Mouse (Mus musculus): ENCODE data around the gene Sik3. TPM values are rescaled to one million over a fixed set of nuclear protein-coding genes. Genes with fewer than 3 reads are reported as not detected.
"Not testable (repeated sequence)": the region's sequence is repeated elsewhere in the genome, so short reads cannot be mapped to it uniquely, and the experiment has no call there.

Sik3 gene
- total and polyA plus RNA-seq, 2 experiments from 2014 or later: 12.5 to 38.4 TPM

DNA sequence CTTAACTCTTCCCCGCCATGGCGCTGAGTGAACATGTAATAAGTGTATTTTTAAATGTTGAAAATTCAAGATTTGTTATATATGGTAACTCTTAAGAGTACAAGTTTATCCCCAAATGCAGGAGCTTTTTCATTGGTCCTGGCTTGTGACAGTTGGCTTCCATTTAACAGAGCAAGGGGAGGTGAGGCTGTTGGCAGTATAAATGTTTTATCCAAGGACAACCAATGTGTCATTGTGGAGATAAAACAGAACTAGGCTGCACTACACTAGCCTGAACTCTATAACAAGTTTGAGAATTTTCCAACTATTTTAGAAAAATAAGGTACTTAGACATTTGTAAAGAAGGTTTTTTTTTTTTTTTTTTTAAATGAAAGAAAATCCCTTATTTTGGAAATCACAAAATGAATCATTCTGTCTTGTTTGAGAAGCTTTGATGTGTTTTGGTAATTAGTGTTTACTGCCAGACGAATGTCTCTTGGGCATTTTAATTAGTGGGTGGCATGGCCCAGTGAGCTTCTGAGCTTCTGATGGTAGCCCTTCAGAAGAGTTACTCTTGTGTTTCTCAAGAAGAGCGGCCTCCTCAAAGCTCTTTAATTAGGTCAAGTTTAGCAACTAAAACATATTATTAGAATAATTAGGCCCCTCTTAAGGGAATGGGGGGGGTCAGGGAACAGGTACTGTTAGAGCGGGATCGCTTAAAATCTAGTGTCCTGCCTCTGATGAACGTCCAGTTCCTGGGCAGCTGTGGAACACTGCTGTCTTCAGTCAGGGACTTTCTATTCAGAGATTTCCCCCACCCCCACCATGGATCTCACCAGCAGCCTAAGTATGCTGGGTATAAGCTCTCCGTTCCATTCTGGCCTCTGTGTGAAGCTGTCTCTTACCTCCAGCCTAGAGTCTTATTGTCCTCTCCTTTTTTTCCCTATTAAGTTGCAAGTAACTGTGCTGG, 139.7 kb downstream of the Sik3 start:
- ATAC-seq (ENCODE audit: low FRiP score) (no peak), DNase-seq (ENCODE audit: low spot score) (no peak)
- Histone ChIP-seq H3K9me3 (ENCODE audit: low read length) (no peaks in the 10 kb centered on the region), H3K27me3 (ENCODE audit: insufficient read depth, low read length) (no peaks in the 10 kb centered on the region), H3K4me1 (ENCODE audit: insufficient read depth, low read length) (peaks cover 4% of the 10 kb centered on the region; the same call in 1 of the 2 replicates), H3K36me3 (ENCODE audit: insufficient read depth, low read length) (no peaks in the 10 kb centered on the region), H3K4me2 (ENCODE audit: low read depth, low read length, poor library complexity, severe bottlenecking) (no peak overlapping the region), H3K9ac (replicated peaks; ENCODE audit: low read length, poor library complexity, severe bottlenecking) (no peak overlapping the region), H3K4me3 (ENCODE audit: low read depth, low read length) (no peak overlapping the region), H3K27ac (ENCODE audit: low read depth, low read length) (no peak overlapping the region)
- 67% methylated on average over 8 of the region's 8 CpGs for WGBS
- TF ChIP-seq CTCF (IDR thresholded peaks at IDR 0.05): no peak

- ATAC-seq (ENCODE audit: low FRiP score): no peak
Measured at GRCm38 (mm10) chr9:46154469-46154868, 141.8 kb downstream of the Sik3 start.

GRCm38 (mm10) chr9:46155026-46155425, 142.4 kb downstream of the Sik3 start:
- no peak for TF ChIP-seq CTCF (IDR thresholded peaks at IDR 0.05)
- WGBS: 73% methylated on average over 4 of the region's 4 CpGs
- no peak overlapping the region for H3K9ac ChIP-seq (replicated peaks; ENCODE audit: low read length, poor library complexity, severe bottlenecking)
- H3K27ac ChIP-seq (ENCODE audit: low read depth, low read length): no peak overlapping the region
- H3K36me3 ChIP-seq (ENCODE audit: insufficient read depth, low read length): no peaks in the 10 kb centered on the region
- H3K4me2 ChIP-seq (ENCODE audit: low read depth, low read length, poor library complexity, severe bottlenecking): no peak overlapping the region
- no peak for DNase-seq (ENCODE audit: low spot score)
- H3K9me3 ChIP-seq (ENCODE audit: low read length): no peaks in the 10 kb centered on the region
- H3K27me3 ChIP-seq (ENCODE audit: insufficient read depth, low read length): no peaks in the 10 kb centered on the region
- no peak overlapping the region for H3K4me3 ChIP-seq (ENCODE audit: low read depth, low read length)
- ATAC-seq (ENCODE audit: low FRiP score): no peak
- H3K4me1 ChIP-seq (ENCODE audit: insufficient read depth, low read length): peaks cover 4% of the 10 kb centered on the region; the same call in 1 of the 2 replicates

More at GRCm38 (mm10) chr9:46154469-46154868, 141.8 kb downstream of the Sik3 start:
- Histone ChIP-seq H3K4me3 (ENCODE audit: low read depth, low read length) (no peak overlapping the region), H3K9me3 (ENCODE audit: low read length) (no peaks in the 10 kb centered on the region), H3K4me2 (ENCODE audit: low read depth, low read length, poor library complexity, severe bottlenecking) (no peak overlapping the region), H3K27me3 (ENCODE audit: insufficient read depth, low read length) (no peaks in the 10 kb centered on the region), H3K36me3 (ENCODE audit: insufficient read depth, low read length) (no peaks in the 10 kb centered on the region), H3K4me1 (ENCODE audit: insufficient read depth, low read length) (peaks cover 4% of the 10 kb centered on the region; the same call in 1 of the 2 replicates), H3K27ac (ENCODE audit: low read depth, low read length) (no peak overlapping the region), H3K9ac (replicated peaks; ENCODE audit: low read length, poor library complexity, severe bottlenecking) (no peak overlapping the region)
- 80% methylated on average over 2 of the region's 2 CpGs for WGBS
- no peak for DNase-seq (ENCODE audit: low spot score)
- no peak for TF ChIP-seq CTCF (IDR thresholded peaks at IDR 0.05)

GRCm38 (mm10) chr9:46155818-46156217, 143.2 kb downstream of the Sik3 start:
- not testable (repeated sequence) for H3K4me2 ChIP-seq (ENCODE audit: low read depth, low read length, poor library complexity, severe bottlenecking); H3K27me3 ChIP-seq (ENCODE audit: insufficient read depth, low read length); H3K36me3 ChIP-seq (ENCODE audit: insufficient read depth, low read length); H3K27ac ChIP-seq (ENCODE audit: low read depth, low read length); DNase-seq (ENCODE audit: low spot score); H3K4me3 ChIP-seq (ENCODE audit: low read depth, low read length); H3K4me1 ChIP-seq (ENCODE audit: insufficient read depth, low read length); H3K9me3 ChIP-seq (ENCODE audit: low read length); H3K9ac ChIP-seq (replicated peaks; ENCODE audit: low read length, poor library complexity, severe bottlenecking); ATAC-seq (ENCODE audit: low FRiP score)
- WGBS: 99% methylated on average over 7 of the region's 8 CpGs

- Histone ChIP-seq H3K27me3 (ENCODE audit: insufficient read depth, low read length) (no peaks in the 10 kb centered on the region), H3K4me2 (ENCODE audit: low read depth, low read length, poor library complexity, severe bottlenecking) (no peak overlapping the region), H3K27ac (ENCODE audit: low read depth, low read length) (0 out of 2 replicates have a peak overlapping the region, but pooled peaks have one; percentile 32), H3K4me3 (ENCODE audit: low read depth, low read length) (no peak overlapping the region), H3K4me1 (ENCODE audit: insufficient read depth, low read length) (no peaks in the 10 kb centered on the region), H3K36me3 (ENCODE audit: insufficient read depth, low read length) (no peaks in the 10 kb centered on the region), H3K9me3 (ENCODE audit: low read length) (no peaks in the 10 kb centered on the region), H3K9ac (replicated peaks; ENCODE audit: low read length, poor library complexity, severe bottlenecking) (no peak overlapping the region)
- 0 out of 2 replicates have a peak, but pooled peaks have one; percentile 60 for ATAC-seq (ENCODE audit: low FRiP score)
- DNase-seq (ENCODE audit: low spot score): peak; percentile 76
- no peak for TF ChIP-seq CTCF (IDR thresholded peaks at IDR 0.05)
- WGBS: 18% methylated on average over 4 of the region's 4 CpGs
Measured at GRCm38 (mm10) chr9:46156711-46157110, 144.1 kb downstream of the Sik3 start.

DNA sequence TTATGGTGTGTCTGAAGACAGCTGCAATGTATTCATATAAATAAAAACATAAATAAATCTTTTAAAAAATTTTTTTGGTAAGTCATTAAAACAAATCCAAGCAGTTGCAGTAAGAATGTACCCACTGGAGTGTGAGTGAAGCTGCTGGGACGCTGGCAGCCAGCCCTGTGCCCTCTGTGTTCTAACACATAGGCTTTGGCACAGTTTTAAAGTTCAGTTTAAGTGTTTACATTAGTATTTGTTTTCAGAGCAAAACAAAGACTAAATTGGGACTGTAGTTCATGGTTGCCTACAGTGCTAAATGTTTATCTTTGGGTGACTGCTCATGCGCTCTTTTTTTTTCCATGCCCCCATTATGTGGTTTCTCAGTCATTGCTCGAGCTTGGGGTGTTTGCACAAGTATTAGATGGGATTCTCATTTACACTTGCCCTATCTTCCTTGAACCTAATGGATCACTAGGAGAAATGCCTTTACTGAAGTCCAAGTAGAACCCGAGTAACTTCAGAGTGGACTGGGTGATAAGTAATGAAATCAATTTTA, 145.7 kb downstream of the Sik3 start:
- H3K27ac ChIP-seq (ENCODE audit: low read depth, low read length): no peak overlapping the region
- 82% methylated on average over 4 of the region's 4 CpGs for WGBS
- H3K4me2 ChIP-seq (ENCODE audit: low read depth, low read length, poor library complexity, severe bottlenecking): no peak overlapping the region
- H3K9ac ChIP-seq (replicated peaks; ENCODE audit: low read length, poor library complexity, severe bottlenecking): no peak overlapping the region
- no peaks in the 10 kb centered on the region for H3K9me3 ChIP-seq (ENCODE audit: low read length)
- H3K36me3 ChIP-seq (ENCODE audit: insufficient read depth, low read length): no peaks in the 10 kb centered on the region
- no peaks in the 10 kb centered on the region for H3K4me1 ChIP-seq (ENCODE audit: insufficient read depth, low read length)
- H3K27me3 ChIP-seq (ENCODE audit: insufficient read depth, low read length): no peaks in the 10 kb centered on the region
- DNase-seq (ENCODE audit: low spot score): no peak
- TF ChIP-seq CTCF (IDR thresholded peaks at IDR 0.05): no peak
- no peak overlapping the region for H3K4me3 ChIP-seq (ENCODE audit: low read depth, low read length)
- no peak for ATAC-seq (ENCODE audit: low FRiP score)
